Mouse (Mus musculus): ENCODE measurements around the gene Zbtb12. TPM values are rescaled to one million over a fixed set of nuclear protein-coding genes. Genes with fewer than 3 reads are reported as not detected.

Gene Zbtb12
- 6.0 and 6.9 TPM in 2 replicates for polyA plus RNA-seq (2015; fragmentation: Nextera tagmentation; extraction: Ambion mirVana)

DNA sequence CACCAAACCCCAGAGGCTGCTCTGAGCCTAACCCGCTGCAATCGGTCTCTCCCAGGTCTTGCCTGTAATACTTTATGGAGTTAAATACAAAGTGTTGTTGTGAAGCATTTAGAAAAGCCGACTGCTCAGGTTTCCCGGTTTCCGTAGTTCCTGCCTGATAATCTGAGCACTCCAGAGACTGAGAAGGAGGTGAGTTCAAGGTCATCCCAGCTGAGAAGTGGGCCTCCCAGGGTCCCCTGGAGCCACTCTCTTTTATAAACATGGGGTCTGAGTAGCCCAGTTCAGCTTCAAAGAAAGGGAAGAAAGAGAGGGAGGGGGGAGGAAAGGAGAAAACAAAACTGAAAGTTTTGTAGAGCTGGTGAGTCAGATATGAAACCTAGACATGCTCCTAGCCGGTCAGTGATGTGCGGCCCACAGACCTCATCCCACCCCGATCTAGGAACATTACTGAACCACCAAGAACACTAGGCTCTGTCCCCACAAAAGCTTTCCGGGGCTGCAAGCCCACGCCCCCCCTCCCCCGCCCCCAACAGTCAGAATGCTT is at the start of gene Zbtb12:
TSS of gene Zbtb12 (plus strand) at position 148 of the 544 bp plus-strand sequence.

DNA sequence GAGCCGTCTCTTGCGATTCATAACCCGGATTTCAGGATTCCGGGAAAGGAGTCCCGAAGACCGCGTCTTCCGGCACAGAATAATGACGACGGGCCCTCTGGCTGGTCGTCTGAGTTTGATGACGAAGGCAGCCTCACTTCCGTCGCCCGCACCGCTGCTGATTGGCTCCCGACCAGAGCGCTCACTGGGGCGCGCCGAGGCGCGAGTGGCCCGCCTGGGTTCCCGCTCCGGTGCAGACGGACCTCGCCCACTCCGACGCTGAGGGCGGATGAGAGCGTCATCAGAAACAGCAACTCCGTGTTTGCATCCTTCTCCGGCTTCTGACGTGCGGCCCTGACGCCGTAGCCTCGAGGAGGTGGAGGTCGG is 42.4 kb upstream of the Zbtb12 start, which contains the start of the genes Stk19 and Dxo:
TSS of gene Stk19 (minus strand) at position 90 of the 366 bp plus-strand sequence.
TSS of gene Dxo (plus strand) at position 164 of the 366 bp plus-strand sequence.

DNA sequence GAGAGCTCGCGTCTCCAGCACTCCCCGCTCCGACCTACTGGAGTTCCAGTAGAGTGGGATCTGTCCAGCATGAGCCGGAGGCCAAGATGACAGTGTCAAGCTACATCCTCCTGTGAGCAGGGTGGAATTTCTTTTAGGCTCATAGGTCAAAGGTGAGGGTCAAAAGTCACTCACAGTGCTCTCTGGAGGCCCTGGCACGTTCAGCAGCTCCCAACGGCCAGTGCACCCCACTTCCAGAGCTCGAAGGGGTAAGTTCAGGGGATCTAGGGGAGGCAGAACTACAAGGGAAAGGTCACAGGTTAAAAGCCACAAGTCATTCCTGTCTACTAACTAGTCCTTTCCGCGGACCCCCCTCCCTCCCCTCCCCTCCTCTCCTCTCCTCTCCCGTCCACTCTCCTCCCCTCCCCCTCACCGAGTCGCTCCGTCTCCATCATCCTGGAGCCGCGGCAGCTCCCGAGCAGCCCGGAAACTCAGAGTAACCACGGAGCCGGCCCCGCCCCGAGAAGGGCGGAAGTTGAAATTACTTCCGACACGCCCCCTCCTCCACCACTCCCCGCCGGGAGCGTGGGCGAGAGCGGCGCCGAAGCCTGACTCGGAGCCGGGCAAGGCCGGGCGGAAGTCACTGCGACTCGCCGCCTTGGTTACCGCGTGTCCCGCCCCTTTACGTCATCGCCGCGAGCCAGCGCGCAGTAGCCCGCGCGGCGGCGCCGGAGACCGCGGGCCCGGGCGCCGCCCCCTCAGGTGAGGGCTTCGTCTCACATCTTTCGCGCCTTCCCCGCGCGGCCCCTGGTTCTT is 29.4 kb upstream of the Zbtb12 start, which contains the start of the genes Skiv2l and Nelfe:
TSS of gene Skiv2l (minus strand) at position 489 of the 795 bp plus-strand sequence.
TSS of gene Nelfe (plus strand) at position 670 of the 795 bp plus-strand sequence.

DNA sequence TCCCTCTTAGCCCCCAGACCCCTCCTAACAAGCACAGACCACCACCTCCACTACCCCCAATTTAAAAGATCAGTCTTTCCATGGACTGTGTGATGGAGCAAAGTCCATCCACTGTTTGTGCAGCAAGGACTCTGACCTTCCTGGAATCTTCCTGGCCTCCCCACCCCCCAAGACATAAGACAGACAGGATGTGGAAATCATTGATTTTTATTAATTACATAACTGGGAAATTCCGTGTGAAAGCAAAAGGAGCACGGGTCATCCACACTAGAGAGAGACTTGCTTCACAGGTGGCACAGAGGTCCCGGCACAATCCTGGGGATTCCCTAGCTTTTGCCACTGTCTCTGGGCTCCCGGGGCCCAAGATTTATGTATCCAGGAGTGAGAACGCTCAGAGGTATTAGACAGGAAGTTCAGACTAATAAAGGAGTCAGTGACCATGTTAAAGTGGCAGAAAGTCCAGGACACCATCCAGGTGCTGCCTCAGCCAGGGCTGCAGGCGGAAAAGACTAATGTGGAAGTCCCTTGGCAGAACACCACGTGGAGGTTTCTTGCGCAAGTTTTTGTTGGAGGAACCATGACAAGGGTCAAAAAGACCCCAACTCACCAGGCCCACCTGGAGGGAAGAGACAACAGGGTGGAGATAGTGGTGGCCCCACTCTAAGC is 16.7 kb upstream of the Zbtb12 start, which contains the start of gene Cfb:
TSS of gene Cfb (minus strand) at position 103 of the 666 bp plus-strand sequence.

DNA sequence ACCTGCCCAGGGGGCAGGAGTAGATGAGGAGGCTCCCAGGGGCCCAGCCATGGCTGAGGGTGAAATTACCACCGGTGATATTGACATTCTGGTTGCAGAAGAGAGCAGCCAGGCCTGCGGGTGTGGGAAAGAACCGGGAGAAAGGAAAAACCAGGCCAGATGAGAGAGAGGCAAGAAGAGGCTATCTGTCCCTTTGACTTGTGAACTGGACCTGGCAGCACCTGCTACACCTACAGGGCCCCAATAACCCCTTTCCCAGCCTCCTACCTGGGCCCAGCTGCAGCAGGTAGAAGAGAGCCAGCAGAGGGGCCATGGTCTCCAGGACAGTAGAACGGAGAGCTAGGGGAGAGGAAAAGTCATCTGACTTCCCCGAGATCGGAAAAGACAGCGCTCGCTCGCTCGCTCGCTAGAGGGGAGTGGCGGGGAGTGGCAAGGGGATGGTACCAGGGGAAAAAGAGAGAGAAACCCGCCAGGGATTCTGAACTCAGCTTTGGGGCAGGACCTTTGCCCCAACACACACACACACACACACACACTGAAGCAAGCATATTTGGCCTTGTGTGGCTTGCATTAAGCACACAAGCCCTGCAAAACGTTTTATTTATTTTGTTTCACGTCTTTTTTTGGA is 2.5 kb downstream of the Zbtb12 start, which contains the start of gene Gm20547:
TSS of gene Gm20547 (minus strand) at position 360 of the 628 bp plus-strand sequence.

DNA sequence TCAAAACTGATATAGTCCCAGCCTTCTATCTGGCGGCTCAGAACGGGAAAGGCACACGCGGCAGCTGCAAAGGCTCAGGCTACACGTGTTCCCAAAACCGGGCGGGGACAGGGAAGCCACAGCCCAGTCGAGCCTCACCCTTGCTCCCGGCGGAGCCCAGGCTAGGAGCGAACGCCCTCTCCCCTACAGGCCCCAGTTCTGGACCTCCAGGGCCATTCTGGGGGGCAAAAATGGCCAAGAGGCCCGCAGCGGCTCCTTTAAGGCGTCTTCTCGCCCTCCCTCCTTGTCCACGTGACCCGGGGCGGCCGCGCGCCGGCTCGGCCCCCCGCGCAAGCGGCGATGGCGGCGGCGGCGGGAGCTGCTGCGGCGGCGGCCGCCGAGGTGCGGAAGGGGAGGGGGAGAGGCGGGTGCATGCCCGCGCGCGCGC is 18.9 kb downstream of the Zbtb12 start, which contains the start of the genes C2 and Ehmt2:
TSS of gene C2 (minus strand) at position 106 of the 427 bp plus-strand sequence.
TSS of gene Ehmt2 (plus strand) at position 310 of the 427 bp plus-strand sequence.

DNA sequence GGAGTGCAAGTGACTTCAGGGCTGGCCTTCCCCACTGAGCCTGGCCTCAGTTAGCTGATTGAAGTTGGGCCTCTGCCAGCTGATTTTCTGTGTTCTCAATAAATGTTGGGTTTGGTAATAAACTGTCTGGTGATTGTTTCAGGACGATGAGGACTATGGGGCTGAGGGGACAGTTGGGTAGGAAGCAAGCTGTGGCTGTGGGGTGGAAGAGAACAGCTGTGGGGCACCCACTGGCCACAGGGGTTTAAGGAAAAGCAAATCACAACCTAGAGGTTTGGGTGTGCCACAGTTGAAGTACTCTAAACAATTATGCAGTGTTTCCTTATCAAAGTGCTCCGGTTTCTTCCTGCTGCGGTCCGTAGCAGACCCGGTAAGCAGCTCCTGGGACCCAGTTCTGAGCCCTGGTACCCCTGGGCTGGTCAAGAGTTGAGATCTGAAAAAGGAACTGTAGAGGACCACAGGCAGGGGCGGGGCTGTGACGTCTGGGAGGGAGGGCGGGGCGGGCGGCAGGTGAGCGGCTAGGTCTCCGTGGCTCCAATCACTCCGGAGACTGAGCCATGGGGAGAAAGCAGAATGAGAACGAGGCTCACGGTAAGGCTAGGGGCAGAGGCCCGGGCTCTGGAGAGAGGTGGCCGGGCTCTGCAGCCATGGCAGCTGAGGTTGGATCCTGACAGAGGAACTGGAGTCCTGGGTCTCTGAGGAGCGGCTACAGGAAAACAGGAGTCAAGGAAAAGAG is 34.8 kb downstream of the Zbtb12 start, which contains the start of gene Slc44a4:
TSS of gene Slc44a4 (plus strand) at position 537 of the 736 bp plus-strand sequence.

DNA sequence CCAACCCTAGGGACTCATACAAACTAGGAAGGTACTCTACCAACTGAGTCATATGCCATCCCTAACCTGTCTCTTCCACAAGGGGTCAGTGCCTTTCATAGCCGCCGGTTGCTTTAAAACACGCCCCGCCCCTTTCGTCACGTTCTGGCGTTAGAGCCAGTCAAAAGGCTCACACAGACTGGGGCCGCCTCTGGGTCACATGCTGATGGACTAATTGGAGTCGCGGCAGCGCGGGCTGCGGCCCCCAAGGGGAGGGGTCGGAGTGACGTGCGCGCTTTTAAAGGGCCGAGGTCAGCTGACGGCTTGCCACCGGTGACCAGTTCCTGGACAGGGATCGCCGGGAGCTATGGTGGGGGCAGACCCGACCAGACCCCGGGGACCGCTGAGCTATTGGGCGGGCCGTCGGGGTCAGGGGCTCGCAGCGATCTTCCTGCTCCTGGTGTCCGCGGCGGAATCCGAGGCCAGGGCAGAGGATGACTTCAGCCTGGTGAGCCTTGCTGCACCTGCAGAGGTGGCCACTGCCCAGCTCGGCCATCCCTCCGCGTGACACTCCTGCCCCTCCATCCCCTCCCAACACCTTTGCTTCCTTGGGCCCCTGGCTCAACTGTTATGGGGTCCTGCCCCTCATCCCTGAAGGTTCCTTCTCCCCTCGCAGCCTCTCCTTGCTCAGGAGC is 51.9 kb downstream of the Zbtb12 start, which contains the start of gene Neu1:
TSS of gene Neu1 (plus strand) at position 193 of the 674 bp plus-strand sequence.

Small RNAs within 50 kb of the gene (microRNA-seq; reads per million reads assigned to microRNA genes)
- gene Mir6970 (not detected), gene Mir6971 (3.5 reads per million, percentile 3 among the genes with 10 or more reads in this experiment), gene Mir6972 (not detected)

Other genes with a start within 250 kb of the Zbtb12 start
- 7.6 and 8.8 TPM in 2 replicates for gene Prrt1, start 249.9 kb upstream of the Zbtb12 start, polyA plus RNA-seq (2015; fragmentation: Nextera tagmentation; extraction: Ambion mirVana)
- gene Fkbpl, start 234.7 kb upstream of the Zbtb12 start, polyA plus RNA-seq (2015; fragmentation: Nextera tagmentation; extraction: Ambion mirVana): 14.2 and 16.1 TPM in 2 replicates
- gene Atf6b, start 232.3 kb upstream of the Zbtb12 start, polyA plus RNA-seq (2015; fragmentation: Nextera tagmentation; extraction: Ambion mirVana): 73.3 and 80.3 TPM in 2 replicates
- gene Tnxb, start 208.9 kb upstream of the Zbtb12 start, polyA plus RNA-seq (2015; fragmentation: Nextera tagmentation; extraction: Ambion mirVana): 0.84 and 1.1 TPM in 2 replicates
- gene C4b, start 135.6 kb upstream of the Zbtb12 start, polyA plus RNA-seq (2015; fragmentation: Nextera tagmentation; extraction: Ambion mirVana): 2.0 and 2.5 TPM in 2 replicates
- not detected in 2 replicates for gene Cyp21a1, start 74.9 kb upstream of the Zbtb12 start, polyA plus RNA-seq (2015; fragmentation: Nextera tagmentation; extraction: Ambion mirVana)
- gene Stk19, start 42.5 kb upstream of the Zbtb12 start, polyA plus RNA-seq (2015; fragmentation: Nextera tagmentation; extraction: Ambion mirVana): 39.4 and 46.3 TPM in 2 replicates
- 40.6 and 50.7 TPM in 2 replicates for gene Dxo, start 42.5 kb upstream of the Zbtb12 start, polyA plus RNA-seq (2015; fragmentation: Nextera tagmentation; extraction: Ambion mirVana)
- gene Skiv2l, start 29.3 kb upstream of the Zbtb12 start, polyA plus RNA-seq (2015; fragmentation: Nextera tagmentation; extraction: Ambion mirVana): 39.3 and 47.4 TPM in 2 replicates
- 57.6 and 63.6 TPM in 2 replicates for gene Nelfe, start 29.1 kb upstream of the Zbtb12 start, polyA plus RNA-seq (2015; fragmentation: Nextera tagmentation; extraction: Ambion mirVana)
- 1.4 and 1.6 TPM in 2 replicates for gene Cfb, start 17.0 kb upstream of the Zbtb12 start, polyA plus RNA-seq (2015; fragmentation: Nextera tagmentation; extraction: Ambion mirVana)
- not detected in 2 replicates for gene Gm20547, start 2.6 kb downstream of the Zbtb12 start, polyA plus RNA-seq (2015; fragmentation: Nextera tagmentation; extraction: Ambion mirVana)
- 4.2 and 4.8 TPM in 2 replicates for gene C2, start 18.8 kb downstream of the Zbtb12 start, polyA plus RNA-seq (2015; fragmentation: Nextera tagmentation; extraction: Ambion mirVana)
- gene Ehmt2, start 19.0 kb downstream of the Zbtb12 start, polyA plus RNA-seq (2015; fragmentation: Nextera tagmentation; extraction: Ambion mirVana): 59.7 and 73.8 TPM in 2 replicates
- gene Slc44a4, start 35.0 kb downstream of the Zbtb12 start, polyA plus RNA-seq (2015; fragmentation: Nextera tagmentation; extraction: Ambion mirVana): 0.10 TPM in 1 of 2 replicates, not detected in the other
- 40.7 and 44.0 TPM in 2 replicates for gene Neu1, start 51.8 kb downstream of the Zbtb12 start, polyA plus RNA-seq (2015; fragmentation: Nextera tagmentation; extraction: Ambion mirVana)
- gene Hspa1b, start 79.8 kb downstream of the Zbtb12 start, polyA plus RNA-seq (2015; fragmentation: Nextera tagmentation; extraction: Ambion mirVana): 0.79 and 1.4 TPM in 2 replicates
- not detected in 2 replicates for gene Gm20481, start 90.4 kb downstream of the Zbtb12 start, polyA plus RNA-seq (2015; fragmentation: Nextera tagmentation; extraction: Ambion mirVana)
- 13.8 and 15.5 TPM in 2 replicates for gene Hspa1a, start 92.7 kb downstream of the Zbtb12 start, polyA plus RNA-seq (2015; fragmentation: Nextera tagmentation; extraction: Ambion mirVana)
- 0.58 and 0.76 TPM in 2 replicates for gene Hspa1l, start 93.2 kb downstream of the Zbtb12 start, polyA plus RNA-seq (2015; fragmentation: Nextera tagmentation; extraction: Ambion mirVana)
- gene Lsm2, start 102.4 kb downstream of the Zbtb12 start, polyA plus RNA-seq (2015; fragmentation: Nextera tagmentation; extraction: Ambion mirVana): 88.6 and 94.3 TPM in 2 replicates
- gene Vars, start 121.5 kb downstream of the Zbtb12 start, polyA plus RNA-seq (2015; fragmentation: Nextera tagmentation; extraction: Ambion mirVana): 38.5 and 45.0 TPM in 2 replicates
- gene Vwa7, start 137.1 kb downstream of the Zbtb12 start, polyA plus RNA-seq (2015; fragmentation: Nextera tagmentation; extraction: Ambion mirVana): 0.25 and 0.59 TPM in 2 replicates
- 3.2 and 4.4 TPM in 2 replicates for gene Sapcd1, start 148.5 kb downstream of the Zbtb12 start, polyA plus RNA-seq (2015; fragmentation: Nextera tagmentation; extraction: Ambion mirVana)
- gene Msh5, start 167.3 kb downstream of the Zbtb12 start, polyA plus RNA-seq (2015; fragmentation: Nextera tagmentation; extraction: Ambion mirVana): 1.6 and 2.0 TPM in 2 replicates
- 72.4 and 75.0 TPM in 2 replicates for gene Clic1, start 170.5 kb downstream of the Zbtb12 start, polyA plus RNA-seq (2015; fragmentation: Nextera tagmentation; extraction: Ambion mirVana)
- 173 and 187 TPM in 2 replicates for gene Ddah2, start 179.6 kb downstream of the Zbtb12 start, polyA plus RNA-seq (2015; fragmentation: Nextera tagmentation; extraction: Ambion mirVana)
- not detected in 2 replicates for gene Ly6g6c, start 185.9 kb downstream of the Zbtb12 start, polyA plus RNA-seq (2015; fragmentation: Nextera tagmentation; extraction: Ambion mirVana)
- 0.19 and 0.22 TPM in 2 replicates for gene Mpig6b, start 186.7 kb downstream of the Zbtb12 start, polyA plus RNA-seq (2015; fragmentation: Nextera tagmentation; extraction: Ambion mirVana)
- 0.52 and 1.2 TPM in 2 replicates for gene Ly6g6e, start 197.4 kb downstream of the Zbtb12 start, polyA plus RNA-seq (2015; fragmentation: Nextera tagmentation; extraction: Ambion mirVana)
- 0.81 and 1.9 TPM in 2 replicates for gene Ly6g6d, start 198.6 kb downstream of the Zbtb12 start, polyA plus RNA-seq (2015; fragmentation: Nextera tagmentation; extraction: Ambion mirVana)
- gene Ly6g6f, start 206.1 kb downstream of the Zbtb12 start, polyA plus RNA-seq (2015; fragmentation: Nextera tagmentation; extraction: Ambion mirVana): 0.31 TPM in 1 of 2 replicates, not detected in the other
- gene Abhd16a, start 209.8 kb downstream of the Zbtb12 start, polyA plus RNA-seq (2015; fragmentation: Nextera tagmentation; extraction: Ambion mirVana): 114 and 120 TPM in 2 replicates
- not detected in 2 replicates for gene Ly6g5c, start 228.8 kb downstream of the Zbtb12 start, polyA plus RNA-seq (2015; fragmentation: Nextera tagmentation; extraction: Ambion mirVana)
- gene Ly6g5b, start 235.9 kb downstream of the Zbtb12 start, polyA plus RNA-seq (2015; fragmentation: Nextera tagmentation; extraction: Ambion mirVana): 0.48 and 0.59 TPM in 2 replicates
- gene Gpank1, start 242.0 kb downstream of the Zbtb12 start, polyA plus RNA-seq (2015; fragmentation: Nextera tagmentation; extraction: Ambion mirVana): 15.3 and 17.2 TPM in 2 replicates
- gene Csnk2b, start 242.6 kb downstream of the Zbtb12 start, polyA plus RNA-seq (2015; fragmentation: Nextera tagmentation; extraction: Ambion mirVana): 377 and 395 TPM in 2 replicates
- 9.6 and 11.8 TPM in 2 replicates for gene D17H6S53E, start 246.9 kb downstream of the Zbtb12 start, polyA plus RNA-seq (2015; fragmentation: Nextera tagmentation; extraction: Ambion mirVana)

Data from neural tube, postnatal 0 days (tissue).